Mouse (Mus musculus) left cerebral cortex, adult 18-20 months (tissue): ENCODE measurements around the gene Gm1043. TPM values are rescaled to one million over a fixed set of nuclear protein-coding genes. Genes with fewer than 3 reads are reported as not detected.

Experiments used
- DNase-seq, 2 experiments: peaks; one replicate each; pipeline ENCODE4 v3.0.0; 2021 to 2022; ENCODE audit warnings: low spot score in 2 of 2, mixed read lengths in 1 of 2
- long read RNA-seq, 2 experiments: library from polyadenylated mRNA; stranded (forward); transcript quantifications; one replicate each; pipeline ENCODE4 v2.0.0; 2021
- total RNA-seq, 2 experiments: library from RNA; stranded (reverse); gene quantifications; 2 replicates each; pipeline ENCODE4 v1.2.3; 2021

Gene Gm1043
- 10 to 100 TPM; 34.0 to 35.9 TPM for total RNA-seq
- long read RNA-seq, experiment 1, partial matches to known transcripts = 0 of 7 reads
- long read RNA-seq, experiment 1, other reads (novel, unspliced or antisense) = 5 of 7 reads
- long read RNA-seq, experiment 2, partial matches to known transcripts = 0 of 7 reads
- long read RNA-seq, experiment 2, other reads (novel, unspliced or antisense) = 7 of 7 reads

- no peak for DNase-seq
These were observed at the start of gene Gm1043 for GRCm38 (mm10) chr5:37085241-37085640. Gene Gm1043 (plus strand): TSS chr5:37085370.

DNA sequence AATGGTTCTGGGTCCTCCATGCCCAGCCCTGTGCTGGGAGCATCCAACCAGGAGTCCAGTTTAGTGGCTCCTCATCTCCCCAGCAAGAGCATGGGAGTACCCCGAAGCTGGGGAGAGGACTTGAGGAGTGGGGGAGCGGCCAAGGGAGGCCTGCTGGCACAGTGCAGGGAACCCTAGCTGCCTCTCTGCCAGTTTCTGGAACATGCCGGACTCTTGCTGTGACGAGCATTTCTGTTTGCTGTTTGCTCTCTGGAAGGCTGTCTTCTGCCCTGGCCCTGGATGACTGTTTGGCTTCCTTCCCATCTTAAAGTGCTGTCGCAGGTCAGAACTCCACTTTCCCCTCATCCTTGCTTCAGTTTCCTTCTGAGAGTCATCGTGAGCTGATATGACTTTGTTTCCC lies 49.3 kb upstream of the Gm1043 start:
- DNase-seq = no peak

GRCm38 (mm10) chr5:37036884-37037283 lies 48.3 kb upstream of the Gm1043 start:
- DNase-seq = no peak

- DNase-seq = no peak
These were observed 45.3 kb upstream of the Gm1043 start for GRCm38 (mm10) chr5:37039908-37040307.

- no peak for DNase-seq
These were observed 44.5 kb upstream of the Gm1043 start for GRCm38 (mm10) chr5:37040711-37041110.

DNA sequence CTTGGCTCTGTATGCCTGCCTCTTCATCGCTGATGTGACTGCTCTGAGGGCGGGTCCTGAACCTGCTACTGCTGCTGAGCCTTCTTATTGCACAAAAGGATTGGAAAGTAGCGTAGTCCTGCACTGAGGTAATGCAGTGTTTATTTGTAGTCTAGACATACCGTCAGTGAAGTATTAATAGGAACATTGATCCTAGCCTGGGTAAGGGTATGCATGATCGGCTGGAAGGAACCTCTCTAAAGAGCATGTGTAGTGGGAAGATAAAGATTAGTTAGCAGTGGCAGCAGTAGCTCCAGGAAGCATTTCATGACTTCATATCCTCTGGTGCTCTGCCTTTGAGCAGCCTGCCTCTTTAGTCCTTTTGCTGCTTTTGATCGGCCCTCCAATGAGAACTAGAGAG lies 43.5 kb upstream of the Gm1043 start:
- DNase-seq = no peak

DNA sequence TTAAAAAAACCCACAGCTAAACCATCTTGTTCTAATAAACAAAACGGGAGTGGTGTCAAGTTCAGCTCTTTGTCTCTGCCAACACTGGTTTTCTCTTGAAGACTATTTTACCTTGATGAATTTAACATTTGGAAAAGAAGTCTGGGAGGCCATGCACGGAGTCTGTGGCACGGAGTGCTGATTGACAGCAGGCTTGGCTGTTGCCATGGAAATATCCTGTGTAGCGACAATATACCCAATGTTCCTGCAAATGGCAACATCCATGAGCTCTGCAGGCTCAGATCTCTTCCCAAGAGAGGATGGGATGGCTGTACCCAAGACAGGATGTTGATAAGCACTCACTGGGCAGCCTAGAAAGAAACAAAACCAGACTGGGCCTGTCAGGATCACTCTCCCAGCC lies 42.2 kb upstream of the Gm1043 start:
- no peak for DNase-seq

- DNase-seq = no peak
These were observed 40.4 kb upstream of the Gm1043 start for GRCm38 (mm10) chr5:37044793-37045192.

DNA sequence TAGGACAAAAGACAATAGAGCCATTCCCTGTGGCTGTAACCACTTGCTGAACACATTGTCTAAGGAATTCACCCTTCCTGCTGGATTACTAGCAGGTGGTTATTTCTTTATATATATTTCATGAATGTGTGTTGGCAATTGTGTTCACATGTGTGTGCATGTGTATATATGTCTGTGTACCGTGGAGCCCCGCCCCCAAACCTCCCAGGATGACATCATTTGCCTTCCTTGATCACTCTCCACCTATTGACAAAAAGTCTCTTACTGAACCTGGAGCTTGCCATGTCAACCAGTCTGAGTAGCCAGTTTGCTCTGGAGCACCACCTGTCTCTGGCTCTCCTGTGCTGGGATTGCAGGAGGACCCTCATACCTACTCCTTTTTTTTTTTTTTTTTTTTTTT lies 39.6 kb upstream of the Gm1043 start:
- DNase-seq = no peak

GRCm38 (mm10) chr5:37046791-37047190 lies 38.4 kb upstream of the Gm1043 start:
- no peak for DNase-seq

GRCm38 (mm10) chr5:37047206-37047915 lies 37.8 kb upstream of the Gm1043 start:
- no peak for DNase-seq

DNA sequence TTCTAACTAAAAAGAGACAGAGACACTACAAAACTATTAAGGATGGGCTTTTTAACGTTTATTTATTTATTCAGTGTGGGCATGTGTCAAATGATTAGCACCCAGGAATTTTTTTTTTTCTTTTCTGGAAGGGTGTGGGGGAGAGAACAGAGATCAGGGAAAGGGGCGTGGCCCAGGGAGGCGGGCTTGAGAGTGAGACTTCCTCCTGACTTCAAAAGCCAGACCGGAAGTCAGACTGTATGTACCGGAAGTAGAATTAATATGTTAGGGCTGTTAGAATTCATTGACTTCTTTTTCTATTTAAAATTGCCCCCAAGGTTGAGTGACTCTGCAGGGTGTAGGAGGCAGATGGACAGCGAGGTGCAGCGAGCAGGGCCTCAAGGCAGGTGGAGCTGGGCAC lies 37.2 kb upstream of the Gm1043 start:
- DNase-seq = no peak

- DNase-seq = no peak
These were observed 36.1 kb upstream of the Gm1043 start for GRCm38 (mm10) chr5:37049111-37049510.

DNA sequence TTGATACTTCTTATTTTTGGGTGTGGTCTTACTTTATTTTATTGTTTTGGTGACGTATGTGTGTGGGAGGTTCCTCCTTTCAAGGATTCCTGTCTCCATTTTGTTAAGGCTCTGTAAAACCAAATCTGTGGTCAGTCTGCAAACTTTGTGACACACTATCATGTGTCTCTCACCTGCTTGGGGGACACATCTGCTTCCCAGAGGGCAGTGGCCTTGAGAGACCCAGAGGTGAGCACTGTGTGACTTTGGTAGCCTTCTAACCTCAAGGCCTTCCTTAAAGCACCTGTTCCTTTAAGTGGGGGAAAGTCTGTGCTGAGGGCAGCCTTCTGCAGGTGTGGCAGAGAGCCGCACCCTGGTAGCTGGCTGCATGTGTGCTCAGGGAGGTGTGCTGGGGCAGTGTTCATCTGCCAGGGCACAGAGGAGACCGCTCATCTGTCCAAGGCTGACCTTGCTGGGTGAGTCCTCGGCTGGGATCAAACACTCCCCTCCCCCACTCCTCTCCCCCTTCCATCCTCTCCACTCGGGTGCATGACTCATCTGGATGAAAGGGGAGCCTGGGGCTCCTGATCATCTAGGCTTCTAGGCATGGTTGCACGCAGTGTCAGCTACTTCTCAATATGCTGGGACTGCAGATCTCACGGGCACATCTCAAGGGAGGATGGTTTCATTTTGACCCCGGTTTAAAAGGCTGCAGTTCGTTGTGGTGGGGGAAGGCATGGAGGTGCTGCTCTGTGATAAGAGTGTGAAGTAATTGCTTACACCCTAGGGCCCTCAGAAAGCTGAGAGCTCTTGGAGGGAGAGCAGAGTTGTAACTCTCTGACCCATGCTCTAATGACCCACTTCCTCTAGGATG lies 34.4 kb upstream of the Gm1043 start:
- no peak for DNase-seq

GRCm38 (mm10) chr5:37051374-37052100 lies 33.6 kb upstream of the Gm1043 start:
- no peak for DNase-seq

- DNase-seq = no peak
These were observed 32.3 kb upstream of the Gm1043 start for GRCm38 (mm10) chr5:37052846-37053245.

DNA sequence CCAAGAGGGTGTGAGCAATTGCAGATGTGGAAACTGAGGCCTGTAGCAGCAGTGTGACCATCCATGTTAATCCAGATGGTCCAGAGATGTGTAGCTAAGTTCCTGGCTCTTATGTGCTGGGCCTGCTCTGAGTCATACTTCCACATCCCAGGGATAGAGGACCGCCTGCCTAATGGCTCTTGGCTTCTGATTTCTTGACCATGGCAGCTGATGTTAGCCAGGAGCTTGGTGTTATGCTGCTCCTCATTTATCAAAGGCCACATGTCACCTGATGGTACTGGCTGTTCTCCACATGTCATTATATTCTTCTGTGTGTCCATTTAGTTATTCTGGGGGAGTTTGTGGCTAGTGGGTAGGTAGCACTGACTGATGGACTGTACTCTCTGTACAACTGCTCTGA lies 29.4 kb upstream of the Gm1043 start:
- no peak for DNase-seq

GRCm38 (mm10) chr5:37056471-37056870 lies 28.7 kb upstream of the Gm1043 start:
- no peak for DNase-seq

GRCm38 (mm10) chr5:37061612-37062011 lies 23.6 kb upstream of the Gm1043 start:
- no peak for DNase-seq

- DNase-seq = no peak
These were observed 20.4 kb upstream of the Gm1043 start for GRCm38 (mm10) chr5:37064454-37065449.
